Mouse (Mus musculus) stomach, embryonic 14.5 days (tissue): ENCODE measurements around the gene Rcor3. TPM values are rescaled to one million over a fixed set of nuclear protein-coding genes. Genes with fewer than 3 reads are reported as not detected.
A peak's percentile ranks its signal among the peaks of the same experiment; 100 is the strongest.

Source experiments
- ATAC-seq: fragments of 200-750 bp; cut with Nextera tagmentation; 2 replicates; pipeline ENCODE4 v1.8.0; 2017; ENCODE audit warnings: low read depth, moderate TSS enrichment; ENCODE audit not compliant: insufficient number of reproducible peaks, insufficient read depth, low FRiP score
- H3K27ac ChIP-seq: fragments of 300-500 bp; sonication (generic); 2 replicates; pipeline ENCODE4 v1.5.1; 2014; ENCODE audit warnings: mild to moderate bottlenecking, low read length, moderate library complexity, mixed read lengths
- H3K27me3 ChIP-seq: fragments of 300-500 bp; sonication (generic); 2 replicates; pipeline ENCODE4 v1.6.1; 2014; ENCODE audit warnings: low read length, control low read depth, mixed read lengths; ENCODE audit not compliant: control insufficient read depth, insufficient read depth
- H3K36me3 ChIP-seq: fragments of 300-500 bp; sonication (generic); 2 replicates; pipeline ENCODE4 v1.6.1; 2014; ENCODE audit warnings: mild to moderate bottlenecking, control low read depth, low read length, moderate library complexity, mixed read lengths; ENCODE audit not compliant: control insufficient read depth, insufficient read depth
- H3K4me1 ChIP-seq: fragments of 300-500 bp; sonication (generic); 2 replicates; pipeline ENCODE4 v1.6.1; 2014; ENCODE audit warnings: low read length, control low read depth, mixed read lengths; ENCODE audit not compliant: control insufficient read depth, insufficient read depth
- H3K4me2 ChIP-seq: fragments of 300-500 bp; sonication (generic); replicated peaks from 2 replicates; pipeline ENCODE4 v1.6.1; 2014; ENCODE audit warnings: low read depth, low read length, control low read depth
- H3K4me3 ChIP-seq: fragments of 300-500 bp; sonication (generic); 2 replicates; pipeline ENCODE4 v1.5.1; 2014; ENCODE audit warnings: low read depth, low read length, control low read depth
- H3K9ac ChIP-seq: fragments of 300-500 bp; sonication (generic); replicated peaks from 2 replicates; pipeline ENCODE4 v1.6.1; 2014; ENCODE audit warnings: low read depth, mild to moderate bottlenecking, control low read depth, low read length, moderate library complexity, mixed read lengths
- H3K9me3 ChIP-seq: fragments of 300-500 bp; sonication (generic); 2 replicates; pipeline ENCODE4 v1.6.1; 2016; ENCODE audit warnings: low read depth, low read length, control low read depth; ENCODE audit not compliant: control insufficient read depth
- WGBS: fragments of 180-500 bp; shearing (Covaris S2); extraction: QIAGEN DNeasy Blood & Tissue Kit; methylation state at CpG from one replicate; pipeline ENCODE4 v1.1.7; 2014; 5-methylcytosine and 5-hydroxymethylcytosine counted together
- polyA plus RNA-seq: library from polyadenylated mRNA; unstranded; fragments of >200 nt; fragmentation: Nextera tagmentation; extraction: Ambion mirVana; gene quantifications from 2 replicates; pipeline ENCODE4 v1.2.1, GENCODE M21; 2014

The Rcor3 gene
- polyA plus RNA-seq, 1 experiment from 2014 or later, result 36.8 TPM

DNA sequence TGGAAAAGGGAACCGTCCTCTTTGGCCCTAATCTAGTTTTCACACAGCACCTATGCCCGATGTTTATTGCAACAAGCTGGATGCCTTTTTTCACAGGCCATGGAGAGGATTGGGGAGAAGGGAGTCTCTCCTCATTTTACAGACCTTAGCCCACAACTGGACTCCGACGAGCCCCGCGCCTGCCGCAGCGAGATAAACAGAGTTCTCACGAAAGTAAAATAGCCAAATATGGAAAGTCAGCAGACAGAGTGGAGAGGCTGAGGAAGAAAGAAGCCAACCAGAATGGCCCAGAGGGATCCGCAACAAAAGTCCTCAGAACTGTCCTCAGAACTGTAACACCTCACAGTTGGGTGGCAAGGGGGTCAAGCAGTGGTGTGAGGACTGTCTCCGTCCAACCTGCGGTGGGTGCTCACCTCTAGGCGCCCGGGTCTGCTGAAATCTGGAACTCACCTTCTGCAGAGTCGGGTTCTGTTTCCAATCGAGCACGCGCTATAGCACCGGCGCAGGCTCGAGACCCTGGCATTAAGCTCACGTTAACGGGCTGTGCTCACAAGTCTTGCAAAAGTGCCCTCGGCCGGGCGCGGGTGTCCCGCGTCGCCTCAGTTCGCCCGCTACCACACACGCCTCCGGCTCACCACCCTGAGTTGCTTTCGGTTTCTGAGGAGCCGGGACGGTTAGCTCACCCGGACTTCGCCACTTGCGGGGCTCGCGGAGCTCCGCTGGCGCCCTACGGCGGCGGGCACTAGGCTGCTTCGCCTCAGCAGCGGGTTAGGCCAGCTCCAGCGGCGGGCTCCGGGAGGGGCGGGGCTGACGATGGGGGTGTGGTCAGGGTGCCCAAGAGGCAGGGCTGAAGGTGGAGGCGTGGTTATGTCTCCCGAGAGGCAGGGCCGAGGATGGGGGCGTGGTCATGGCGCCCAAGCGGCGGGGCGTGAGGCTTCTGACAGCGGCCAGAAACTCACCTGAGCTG lies 45.8 kb downstream of the Rcor3 start, which contains the start of gene Traf5:
Gene Traf5 (minus strand): TSS at position 754 of the 967 bp plus-strand sequence.
- peak within 1 kb of the TSS; percentile 90 for H3K27ac ChIP-seq
- H3K4me3 ChIP-seq, result peak within 1 kb of the TSS; percentile 58
- H3K9ac ChIP-seq, result peak within 1 kb of the TSS; percentile 67
- no peaks in the 10 kb centered on the region for H3K27me3 ChIP-seq
- no peaks in the 10 kb centered on the region for H3K9me3 ChIP-seq
- no peaks in the 10 kb centered on the region for H3K36me3 ChIP-seq
- H3K4me1 ChIP-seq, result peaks cover 13% of the 10 kb centered on the region; the same call in 1 of the 2 replicates
- WGBS, result 1% methylated on average over 63 of the region's 63 CpGs
- ATAC-seq, result peak; percentile 98
- peak within 1 kb of the TSS; percentile 62 for H3K4me2 ChIP-seq

DNA sequence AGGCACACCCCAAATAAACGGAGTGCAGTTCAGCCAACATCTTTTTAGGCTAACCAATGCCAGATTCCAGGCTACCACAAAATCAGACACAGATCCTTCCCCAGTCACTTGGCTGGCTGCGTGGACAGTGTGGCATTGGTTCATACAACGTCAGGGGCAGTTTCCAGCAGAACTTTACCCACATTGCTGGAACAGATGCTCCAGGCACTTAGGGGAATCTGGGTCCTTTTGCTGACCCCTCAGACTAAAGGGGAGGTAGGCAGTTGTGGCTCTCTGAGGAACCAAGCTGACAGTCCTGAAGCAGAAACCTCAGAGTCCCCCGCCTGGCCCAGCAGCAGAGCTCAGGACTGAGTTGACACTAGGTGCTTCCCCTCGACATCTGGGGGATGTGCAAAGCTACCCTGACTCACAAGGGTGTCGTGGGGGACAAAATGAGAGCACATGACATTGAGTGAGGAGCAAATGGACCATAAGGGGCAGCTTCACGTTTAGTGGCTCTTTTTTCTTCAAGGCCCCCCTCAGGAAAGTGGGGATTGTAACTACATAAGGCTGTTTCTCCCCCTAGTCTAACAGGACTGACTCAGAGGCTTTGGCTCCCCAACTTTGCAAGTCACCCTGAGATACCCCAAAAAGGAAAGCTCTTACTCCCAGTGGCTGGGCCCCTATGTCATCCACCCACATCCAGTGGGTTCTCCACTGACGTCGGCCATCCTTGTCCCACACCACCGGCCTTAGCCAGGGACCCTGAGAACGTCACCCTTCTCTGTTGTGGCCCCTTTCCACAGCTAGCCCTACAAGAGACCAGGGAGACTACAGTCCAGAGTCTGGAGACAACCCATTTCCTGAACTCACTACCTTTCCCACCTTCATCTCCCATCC lies 46.9 kb downstream of the Rcor3 start:
- Histone ChIP-seq H3K27ac (no peak overlapping the region; the same call in 1 of the 2 replicates), H3K4me1 (peaks cover 14% of the 10 kb centered on the region; the same call in 1 of the 2 replicates), H3K27me3 (no peaks in the 10 kb centered on the region)

DNA sequence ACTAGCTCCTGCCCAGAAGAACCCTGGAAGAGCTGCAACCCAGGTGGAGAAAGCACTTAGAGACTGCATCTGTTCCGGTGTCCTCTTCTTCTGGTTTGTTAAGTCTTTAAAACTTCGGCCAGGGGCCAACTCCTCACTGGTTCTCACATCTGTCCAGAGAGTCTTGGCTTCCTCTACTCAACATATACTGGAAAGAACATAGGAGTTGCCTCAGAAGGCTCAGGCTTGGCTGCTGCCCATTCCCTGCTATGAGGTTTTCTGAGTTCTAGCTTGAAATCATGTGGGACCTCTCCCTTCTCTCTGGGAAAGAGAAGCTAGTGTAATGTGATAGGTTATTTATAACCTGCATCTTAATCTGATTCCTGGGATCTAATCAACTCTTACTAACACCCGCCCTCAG lies 47.6 kb downstream of the Rcor3 start:
- no peak overlapping the region for H3K9ac ChIP-seq
- no peak overlapping the region for H3K27ac ChIP-seq
- no peak for ATAC-seq
- peak overlapping the region; percentile 62 for H3K4me2 ChIP-seq
- peaks cover 14% of the 10 kb centered on the region; the same call in 1 of the 2 replicates for H3K4me1 ChIP-seq
- WGBS, result 82% methylated on average over 3 of the region's 3 CpGs
- H3K27me3 ChIP-seq, result no peaks in the 10 kb centered on the region
- H3K36me3 ChIP-seq, result no peaks in the 10 kb centered on the region
- no peaks in the 10 kb centered on the region for H3K9me3 ChIP-seq
- H3K4me3 ChIP-seq, result no peak overlapping the region

More for the DNA sequence above, 46.9 kb downstream of the Rcor3 start:
- H3K4me3 ChIP-seq, result peak overlapping the region; percentile 58
- H3K9ac ChIP-seq, result peak overlapping the region; percentile 67; the same call in 1 of the 2 replicates
- no peaks in the 10 kb centered on the region for H3K36me3 ChIP-seq
- 71% methylated on average over 11 of the region's 11 CpGs for WGBS
- ATAC-seq, result no peak
- H3K9me3 ChIP-seq, result no peaks in the 10 kb centered on the region
- peak overlapping the region; percentile 62 for H3K4me2 ChIP-seq

DNA sequence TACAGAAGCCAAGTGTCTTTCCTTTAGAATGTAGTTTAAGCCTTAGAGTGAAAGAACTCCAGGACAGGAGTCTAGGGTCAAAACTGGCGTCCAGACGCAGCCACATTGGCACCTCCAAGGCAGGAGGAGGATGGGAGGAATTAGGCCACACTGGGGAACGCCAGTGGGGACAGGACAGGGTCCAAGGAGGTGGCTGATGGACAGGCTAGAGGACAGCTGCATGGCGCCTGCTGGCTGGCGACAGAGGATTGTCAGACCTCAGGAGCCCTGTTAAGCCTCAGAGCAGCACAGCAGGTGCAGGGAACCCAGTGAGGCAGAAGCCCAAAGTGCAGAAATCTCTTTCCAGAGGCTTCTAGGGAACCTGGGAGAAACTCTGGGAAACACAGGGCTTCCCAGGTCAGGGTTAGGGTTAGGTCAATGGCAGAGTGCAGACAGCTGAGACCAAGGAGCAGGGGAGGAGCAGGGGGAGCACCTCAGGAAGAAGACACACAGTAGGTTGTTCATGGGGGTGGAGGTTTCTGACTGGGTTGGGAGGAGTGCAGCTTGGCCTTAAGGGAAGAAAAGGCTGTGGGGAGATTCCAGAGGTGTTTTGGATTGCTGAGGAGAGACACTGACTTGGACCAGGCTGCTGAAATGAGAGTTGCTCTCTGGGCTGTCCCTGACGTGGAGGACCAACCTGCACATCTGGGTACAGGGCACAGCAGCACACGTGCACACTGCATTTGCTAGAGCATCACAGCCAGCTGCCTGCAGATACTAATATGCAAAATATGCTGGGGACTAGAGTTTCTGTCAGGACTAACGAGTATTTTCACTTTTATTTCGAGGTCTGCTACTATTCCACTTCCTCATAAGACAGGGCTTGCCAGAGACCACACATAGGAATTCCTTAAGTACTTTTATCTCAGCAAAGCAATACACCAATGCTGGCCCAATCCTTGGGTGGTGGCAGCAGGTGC lies 48.4 kb downstream of the Rcor3 start:
- H3K4me2 ChIP-seq, result no peak overlapping the region
- ATAC-seq, result no peak
- 70% methylated on average over 9 of the region's 9 CpGs for WGBS
- no peaks in the 10 kb centered on the region for H3K27me3 ChIP-seq
- no peaks in the 10 kb centered on the region for H3K9me3 ChIP-seq
- no peak overlapping the region for H3K27ac ChIP-seq
- peaks cover 14% of the 10 kb centered on the region; the same call in 1 of the 2 replicates for H3K4me1 ChIP-seq
- no peaks in the 10 kb centered on the region for H3K36me3 ChIP-seq
- no peak overlapping the region for H3K9ac ChIP-seq
- H3K4me3 ChIP-seq, result no peak overlapping the region

DNA sequence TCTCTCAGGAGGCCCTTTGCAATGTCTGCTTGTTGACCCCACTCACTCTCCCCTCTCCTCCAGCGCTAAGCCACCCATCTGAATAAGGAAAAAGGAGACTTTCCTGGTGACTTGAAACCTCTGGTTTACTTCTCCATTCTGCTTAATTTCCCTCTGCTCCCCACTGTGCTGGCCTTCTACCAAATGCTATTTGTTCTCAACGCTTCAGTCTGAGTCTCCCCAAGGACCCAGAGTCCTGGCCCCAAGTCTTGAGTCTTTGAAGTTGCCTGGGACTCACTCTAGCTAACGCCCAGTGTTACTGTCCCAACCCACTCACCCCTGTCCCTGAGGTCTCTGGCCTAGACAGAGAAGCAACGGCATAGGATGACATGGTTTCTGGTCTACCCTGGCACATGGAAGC lies 49.9 kb downstream of the Rcor3 start:
- H3K9ac ChIP-seq, result no peak overlapping the region
- no peak overlapping the region for H3K4me2 ChIP-seq
- H3K9me3 ChIP-seq, result no peaks in the 10 kb centered on the region
- ATAC-seq, result no peak
- no peak overlapping the region for H3K4me3 ChIP-seq
- no peaks in the 10 kb centered on the region for H3K36me3 ChIP-seq
- no peaks in the 10 kb centered on the region for H3K27me3 ChIP-seq
- H3K27ac ChIP-seq, result no peak overlapping the region
- peaks cover 14% of the 10 kb centered on the region; the same call in 1 of the 2 replicates for H3K4me1 ChIP-seq
- 79% methylated on average over 4 of the region's 4 CpGs for WGBS

DNA sequence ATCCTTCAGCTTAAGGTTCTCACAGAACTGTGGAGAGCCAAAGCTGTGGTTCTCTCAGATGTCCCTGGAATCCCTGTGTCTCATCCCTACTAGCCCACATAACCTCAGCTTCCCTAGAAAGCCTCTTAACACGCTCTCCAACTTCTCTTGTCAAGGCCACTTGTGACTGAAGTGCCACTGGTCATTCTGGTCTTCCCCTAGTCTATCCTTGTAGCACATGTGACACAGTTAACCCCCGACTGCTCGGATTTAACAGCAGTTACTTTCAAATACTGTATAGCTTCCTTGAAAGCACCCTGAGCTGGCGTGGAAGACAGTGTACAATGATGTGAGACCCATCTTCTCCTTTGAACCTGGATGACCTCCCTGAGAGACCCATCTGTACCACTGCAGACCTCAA lies 50.8 kb downstream of the Rcor3 start:
- Histone ChIP-seq H3K9me3 (no peaks in the 10 kb centered on the region), H3K27me3 (no peaks in the 10 kb centered on the region), H3K27ac (no peak overlapping the region), H3K9ac (no peak overlapping the region), H3K4me3 (no peak overlapping the region), H3K36me3 (no peaks in the 10 kb centered on the region), H3K4me2 (no peak overlapping the region), H3K4me1 (peaks cover 14% of the 10 kb centered on the region; the same call in 1 of the 2 replicates)
- ATAC-seq, result no peak
- 72% methylated on average over 4 of the region's 4 CpGs for WGBS

DNA sequence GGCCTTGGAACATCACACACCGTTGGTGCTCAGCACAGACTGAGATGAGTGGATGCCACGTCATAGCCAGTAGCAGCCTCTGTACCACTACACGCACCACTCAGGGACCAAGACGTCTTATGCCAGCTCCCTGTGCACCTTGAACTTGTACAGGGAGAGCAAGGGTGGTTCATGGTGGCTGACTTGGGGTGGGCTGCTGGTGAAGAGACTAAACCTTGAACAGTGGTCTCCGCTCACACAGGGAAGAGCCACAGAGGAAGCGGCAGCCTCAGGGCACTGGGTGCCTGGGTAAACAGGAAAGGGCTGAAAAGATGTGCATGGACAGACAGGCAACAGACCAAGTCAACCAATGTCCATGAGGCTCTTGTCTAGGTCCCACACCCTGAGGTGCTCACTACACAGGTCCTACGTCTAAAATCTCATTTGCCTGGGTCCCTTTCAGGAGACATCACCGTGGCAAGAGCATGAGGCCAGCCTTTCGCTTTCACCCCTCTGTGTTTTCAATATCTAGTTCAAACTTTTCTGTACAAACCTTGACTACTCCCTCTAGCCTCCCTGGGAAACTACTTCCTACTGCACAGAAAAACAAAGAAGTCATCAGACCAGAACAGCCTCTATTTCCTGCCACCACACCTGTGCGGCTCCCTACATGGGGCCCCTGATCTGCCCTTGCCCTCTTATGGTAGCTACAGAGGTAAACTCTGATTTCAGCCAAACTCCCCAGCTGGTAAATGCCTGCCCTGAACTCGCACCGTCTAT lies 51.4 kb downstream of the Rcor3 start:
- 77% methylated on average over 12 of the region's 12 CpGs for WGBS
- ATAC-seq, result no peak
- Histone ChIP-seq H3K4me2 (no peak overlapping the region), H3K9me3 (peaks cover 5% of the 10 kb centered on the region; the same call in 1 of the 2 replicates), H3K4me1 (peaks cover 14% of the 10 kb centered on the region; the same call in 1 of the 2 replicates), H3K36me3 (no peaks in the 10 kb centered on the region), H3K27ac (no peak overlapping the region), H3K4me3 (no peak overlapping the region), H3K27me3 (no peaks in the 10 kb centered on the region), H3K9ac (no peak overlapping the region)
